Comparison of ENCODE assay signal across 35 mouse cellular contexts in genomic region chr5:97356135-97356534, GRCm38 (mm10). TPM values are rescaled to one million over a fixed set of nuclear protein-coding genes. Genes with fewer than 3 reads are reported as not detected.
"Had no signal": no experiment of that assay in that cellular context is flagged by ENCODE, and none has a peak within 500 bp of the region (broad histone marks: within the 10 kb centered on the region; RNA-seq: fewer than 3 reads in every experiment).

No protein-coding gene starts in this region.

- H3K4me3 ChIP-seq: gastrocnemius, adult 2 months; heart, adult 2 months; heart, embryonic 12.5 days; hindbrain, embryonic 10.5 days; hindbrain, embryonic 12.5 days; intestine, embryonic 15.5 days; layer of hippocampus, adult 2 months; left cerebral cortex, adult 2 months; limb, embryonic 10.5 days; limb, embryonic 12.5 days; liver, embryonic 13.5 days had no signal

- H3K36me3 ChIP-seq: heart, embryonic 12.5 days; hindbrain, embryonic 10.5 days; hindbrain, embryonic 12.5 days; intestine, embryonic 15.5 days; limb, embryonic 10.5 days; limb, embryonic 12.5 days; liver, embryonic 13.5 days had no signal

- H3K4me1 ChIP-seq: hindbrain, embryonic 10.5 days; hindbrain, embryonic 12.5 days; intestine, embryonic 15.5 days; limb, embryonic 10.5 days; limb, embryonic 12.5 days; liver, embryonic 13.5 days had no signal

- DNase-seq: gastrocnemius, adult 2 months; gastrocnemius, postnatal 10 days; gastrocnemius, postnatal 25 days; heart, adult 11 months; heart, adult 2 months; heart, postnatal 14 days; heart, postnatal 36 days; kidney, adult 18-20 months; kidney, adult 8-10 months; kidney, postnatal 10 days; kidney, postnatal 25 days; kidney, postnatal 4 days; liver; liver, embryonic 13.5 days had no signal

- H3K27me3 ChIP-seq: heart, embryonic 12.5 days; hindbrain, embryonic 12.5 days; intestine, embryonic 15.5 days; limb, embryonic 12.5 days; liver, embryonic 13.5 days had no signal

- H3K27ac ChIP-seq: gastrocnemius, adult 2 months; heart, adult 2 months; hindbrain, embryonic 10.5 days; hindbrain, embryonic 12.5 days; hindbrain, embryonic 14.5 days; intestine, embryonic 15.5 days; layer of hippocampus, adult 2 months; left cerebral cortex, adult 2 months; limb, embryonic 10.5 days; limb, embryonic 12.5 days; liver, embryonic 13.5 days had no signal

- ATAC-seq: hindbrain, embryonic 16.5 days; inflammation-experienced regulatory T-cells, adult 6 months; intestine, embryonic 15.5 days; intestine, postnatal 0 days had no signal

- H3K9me3 ChIP-seq: hindbrain, embryonic 12.5 days; intestine, embryonic 15.5 days; limb, embryonic 10.5 days; limb, embryonic 12.5 days; liver, embryonic 13.5 days had no signal

RNA-seq across cellular contexts. Expression of gene Naa11, which starts 36.0 kb away (rescaled TPM):
- total RNA-seq: gastrocnemius, adult 2 months; gastrocnemius, postnatal 10 days; gastrocnemius, postnatal 25 days; gastrocnemius, postnatal 4 days; heart, adult 2 months; heart, postnatal 14 days; heart, postnatal 36 days; layer of hippocampus, adult 2 months; layer of hippocampus, postnatal 10 days; layer of hippocampus, postnatal 25 days; left cerebral cortex, postnatal 36 days had no signal
- polyA plus RNA-seq: heart, adult 2 months; heart, embryonic 12.5 days; heart, embryonic 14.5 days; hindbrain, embryonic 10.5 days; hindbrain, embryonic 12.5 days; hindbrain, embryonic 14.5 days; hindbrain, embryonic 16.5 days; inflammation-experienced regulatory T-cells, adult 6 months; kidney, embryonic 14.5 days; kidney, embryonic 16.5 days; limb, embryonic 10.5 days; limb, embryonic 12.5 days; limb, embryonic 14.5 days; liver, embryonic 11.5 days; liver, embryonic 13.5 days had no signal
